ENCODE assay signal across 10 mouse cellular contexts in the genomic region with DNA sequence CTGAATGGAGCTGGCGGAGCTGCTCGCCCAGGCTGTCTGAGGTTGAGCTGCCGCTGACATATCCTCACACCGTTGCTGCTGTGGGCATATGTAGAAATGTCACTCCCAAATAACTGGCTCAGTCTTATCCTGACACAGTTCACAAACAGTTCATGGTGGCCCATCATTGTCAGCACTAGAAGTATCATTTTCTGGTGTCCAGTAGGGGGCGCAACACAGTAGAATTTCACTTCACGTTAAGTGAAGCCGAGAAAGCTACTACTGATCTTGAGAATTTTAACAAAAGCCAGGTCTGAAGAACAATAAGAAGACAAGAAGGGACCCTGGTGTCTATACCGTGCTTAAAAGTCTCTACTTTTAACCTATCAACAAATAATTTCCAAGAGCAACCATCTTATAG. TPM values are rescaled to one million over a fixed set of nuclear protein-coding genes. Genes with fewer than 3 reads are reported as not detected.
DNase-seq lines count a peak whose midpoint lies in the region; ATAC-seq lines count a peak whose summit lies in the region.
"Had no signal": no experiment of that assay in that cellular context is flagged by ENCODE, and none has a peak within 500 bp of the region (broad histone marks: within the 10 kb centered on the region; RNA-seq: fewer than 3 reads in every experiment).

No protein-coding gene starts in this region.

- H3K4me2 ChIP-seq in kidney, embryonic 14.5 days (replicated peaks; ENCODE audit: low read depth, low read length), result no peak overlapping the region
- H3K4me2 ChIP-seq: hindbrain, embryonic 15.5 days; midbrain, embryonic 15.5 days had no signal

- WGBS in kidney, embryonic 14.5 days, result 95% methylated on average over 8 of the region's 8 CpGs

- ATAC-seq in kidney, embryonic 14.5 days (ENCODE audit: low FRiP score, low TSS enrichment), result no peak
- ATAC-seq: midbrain, embryonic 15.5 days had no signal

- DNase-seq in cerebellum, postnatal 10 days, result peak; percentile 46 to 60
- no peak for DNase-seq in cerebellum, postnatal 4 days (ENCODE audit: low spot score in 2 of 2)
- DNase-seq in kidney, adult 18-20 months, result peak; percentile 22
- DNase-seq in right cerebral cortex, postnatal 4 days, result peak; percentile 50
- no peak for DNase-seq in right cerebral cortex, postnatal 36 days (ENCODE audit: low spot score in 2 of 2)
- peak; percentile 35 for DNase-seq in testis, postnatal 14 days (ENCODE audit: low spot score)
- no peak for DNase-seq in ovary, adult 18-20 months (ENCODE audit: low spot score)

- H3K27ac ChIP-seq in kidney, embryonic 14.5 days (ENCODE audit: low read depth, low read length), result no peak overlapping the region
- H3K27ac ChIP-seq: hindbrain, embryonic 15.5 days; midbrain, embryonic 15.5 days had no signal

- H3K9ac ChIP-seq in kidney, embryonic 14.5 days (ENCODE audit: low read depth, low read length), result no peak overlapping the region
- H3K9ac ChIP-seq: hindbrain, embryonic 15.5 days; midbrain, embryonic 15.5 days had no signal

- H3K4me1 ChIP-seq in kidney, embryonic 14.5 days (ENCODE audit: control insufficient read depth, insufficient read depth, low read length), result no peaks in the 10 kb centered on the region
- H3K4me1 ChIP-seq: hindbrain, embryonic 15.5 days; midbrain, embryonic 15.5 days had no signal

- no peaks in the 10 kb centered on the region for H3K27me3 ChIP-seq in kidney, embryonic 14.5 days (ENCODE audit: control insufficient read depth, insufficient read depth, low read length)
- H3K27me3 ChIP-seq: hindbrain, embryonic 15.5 days; midbrain, embryonic 15.5 days had no signal

- H3K36me3 ChIP-seq in kidney, embryonic 14.5 days (ENCODE audit: control insufficient read depth, insufficient read depth, low read length), result peaks cover 40% of the 10 kb centered on the region

- no peaks in the 10 kb centered on the region for H3K9me3 ChIP-seq in kidney, embryonic 14.5 days (ENCODE audit: control insufficient read depth, low read length)
- H3K9me3 ChIP-seq: hindbrain, embryonic 15.5 days; midbrain, embryonic 15.5 days had no signal

- no peak overlapping the region for H3K4me3 ChIP-seq in kidney, embryonic 14.5 days (ENCODE audit: low read length)
- H3K4me3 ChIP-seq: hindbrain, embryonic 15.5 days; midbrain, embryonic 15.5 days had no signal

RNA-seq across cellular contexts. Expression of gene Pkd2, which starts 13.1 kb away (rescaled TPM):
- 15.3 and 29.3 TPM in 2 replicates for polyA plus RNA-seq in kidney, embryonic 14.5 days (2014; fragmentation: Nextera tagmentation; extraction: Ambion mirVana)

RNA-seq across cellular contexts. Expression of gene BC005561, which starts 35.8 kb away (rescaled TPM):
- 15.9 and 16.3 TPM in 2 replicates for polyA plus RNA-seq in kidney, embryonic 14.5 days (2014; fragmentation: Nextera tagmentation; extraction: Ambion mirVana)

RNA-seq across cellular contexts. Expression of gene Spp1, which starts 37.5 kb away (rescaled TPM):
- polyA plus RNA-seq in kidney, embryonic 14.5 days (2014; fragmentation: Nextera tagmentation; extraction: Ambion mirVana), result 6.5 and 6.7 TPM in 2 replicates

Comparison
In these comparisons a context has a peak if more than half of its experiments do, and no peak if none do; other contexts are left out.
1. DNase-seq: peak in cerebellum, postnatal 10 days (2 of 2), kidney, adult 18-20 months (single experiment), right cerebral cortex, postnatal 4 days (single experiment) and testis, postnatal 14 days (single experiment); none in cerebellum, postnatal 4 days (0 of 2), right cerebral cortex, postnatal 36 days (0 of 2) and ovary, adult 18-20 months (single experiment).